8 mouse cellular contexts compared by ENCODE assay signal in genomic region chr2:151930389-151931074, GRCm38 (mm10). TPM values are rescaled to one million over a fixed set of nuclear protein-coding genes. Genes with fewer than 3 reads are reported as not detected.
DNase-seq lines count a peak whose midpoint lies in the region; ATAC-seq and TF ChIP-seq lines count a peak whose summit lies in the region.

No protein-coding gene starts in this region.

- peaks cover 5% of the 10 kb centered on the region; the same call in 1 of the 2 replicates for H3K4me1 ChIP-seq in E14TG2a.4 (replicated peaks; ENCODE audit: low read depth, low read length)
- no peaks in the 10 kb centered on the region for H3K4me1 ChIP-seq in bone marrow, adult 2 months (ENCODE audit: control insufficient read depth, insufficient read depth, low read length)
- H3K4me1 ChIP-seq in embryonic facial prominence, embryonic 14.5 days (ENCODE audit: control insufficient read depth, insufficient read depth, low read length), result no peaks in the 10 kb centered on the region
- H3K4me1 ChIP-seq in lung, embryonic 14.5 days (ENCODE audit: insufficient read depth), result no peaks in the 10 kb centered on the region

- H3K36me3 ChIP-seq in E14TG2a.4 (ENCODE audit: insufficient read depth, low read length), result no peaks in the 10 kb centered on the region
- no peaks in the 10 kb centered on the region for H3K36me3 ChIP-seq in embryonic facial prominence, embryonic 14.5 days (ENCODE audit: control insufficient read depth, insufficient read depth, low read length)
- H3K36me3 ChIP-seq in lung, embryonic 14.5 days (ENCODE audit: insufficient read depth), result no peaks in the 10 kb centered on the region

- H3K27ac ChIP-seq in bone marrow, adult 2 months (ENCODE audit: control insufficient read depth, insufficient read depth, low read depth, low read length, poor library complexity), result no peak overlapping the region
- H3K27ac ChIP-seq in embryonic facial prominence, embryonic 14.5 days (replicated peaks; ENCODE audit: low read depth, low read length), result no peak overlapping the region
- H3K27ac ChIP-seq in lung, embryonic 14.5 days (ENCODE audit: low read depth), result no peak overlapping the region

- no peak for TF ChIP-seq POLR2A in bone marrow, adult 2 months (IDR thresholded peaks at IDR 0.05; ENCODE audit: borderline replicate concordance, control insufficient read depth, low read depth, low read length)

- no peak overlapping the region for H3K4me3 ChIP-seq in E14TG2a.4 (replicated peaks; ENCODE audit: low read length)
- no peak overlapping the region for H3K4me3 ChIP-seq in bone marrow, adult 2 months (replicated peaks; ENCODE audit: control insufficient read depth, low read depth, low read length)
- H3K4me3 ChIP-seq in embryonic facial prominence, embryonic 14.5 days (ENCODE audit: low read depth, low read length), result no peak overlapping the region
- H3K4me3 ChIP-seq in lung, embryonic 14.5 days (ENCODE audit: low read depth, low read length), result no peak overlapping the region

- no peak overlapping the region for H3K9ac ChIP-seq in embryonic facial prominence, embryonic 14.5 days (ENCODE audit: low read depth, low read length)
- H3K9ac ChIP-seq in lung, embryonic 14.5 days, result no peak overlapping the region

- peak; percentile 96 for TF ChIP-seq CTCF in E14TG2a.4 (conservative IDR thresholded peaks at IDR 0.05; ENCODE audit: low read length)
- peak; percentile 88 for TF ChIP-seq CTCF in bone marrow, adult 2 months (IDR thresholded peaks at IDR 0.05; ENCODE audit: control insufficient read depth, insufficient read depth, low read length)
- peak; percentile 92 for TF ChIP-seq CTCF in lung, embryonic 14.5 days (IDR thresholded peaks at IDR 0.05; ENCODE audit: low read depth)

- intact Hi-C loops in heart, postnatal 14 days (cut with DNase I), result loop anchor here (2.0 kb wide), 1 partner anchor 54 kb away; no protein-coding TSS in a partner anchor

- 30% methylated on average over 7 of the region's 7 CpGs for WGBS in bone marrow, adult 2 months
- WGBS in embryonic facial prominence, embryonic 14.5 days, result 31% methylated on average over 7 of the region's 7 CpGs
- 28% methylated on average over 7 of the region's 7 CpGs for WGBS in lung, embryonic 14.5 days

- DNase-seq in embryonic facial prominence, embryonic 14.5 days (ENCODE audit: low spot score), result peak; percentile 60
- peak; percentile 82 to 93 for DNase-seq in heart, postnatal 14 days
- peak; percentile 93 to 94 for DNase-seq in kidney, postnatal 4 days
- DNase-seq in lung, embryonic 14.5 days, result peak; percentile 87
- DNase-seq in ovary, adult 18-20 months (ENCODE audit: low spot score), result peak; percentile 42
- peak; percentile 83 for DNase-seq in thymus, postnatal 0 days (ENCODE audit: low spot score)

- H3K27me3 ChIP-seq in E14TG2a.4 (ENCODE audit: insufficient read depth, low read length), result peaks cover 10% of the 10 kb centered on the region
- no peaks in the 10 kb centered on the region for H3K27me3 ChIP-seq in embryonic facial prominence, embryonic 14.5 days (replicated peaks; ENCODE audit: control insufficient read depth, insufficient read depth, low read length)
- H3K27me3 ChIP-seq in lung, embryonic 14.5 days (ENCODE audit: insufficient read depth, low read length), result no peaks in the 10 kb centered on the region

- no peaks in the 10 kb centered on the region for H3K9me3 ChIP-seq in E14TG2a.4 (ENCODE audit: low read length)
- H3K9me3 ChIP-seq in embryonic facial prominence, embryonic 14.5 days (ENCODE audit: control insufficient read depth, low read length), result no peaks in the 10 kb centered on the region
- H3K9me3 ChIP-seq in lung, embryonic 14.5 days (ENCODE audit: low read depth, low read length), result no peaks in the 10 kb centered on the region

- ATAC-seq in embryonic facial prominence, embryonic 14.5 days (ENCODE audit: low read depth), result peak; percentile 26; the same call in 1 of the 2 replicates
- ATAC-seq in lung, embryonic 14.5 days (ENCODE audit: insufficient read depth), result peak; percentile 77; the same call in 1 of the 2 replicates

- no peak overlapping the region for H3K4me2 ChIP-seq in embryonic facial prominence, embryonic 14.5 days (ENCODE audit: low read depth, low read length)
- no peak overlapping the region for H3K4me2 ChIP-seq in lung, embryonic 14.5 days

RNA-seq across cellular contexts. Expression of gene Angpt4, which starts 19.5 kb away (rescaled TPM):
- 1.5 and 2.1 TPM in 2 replicates for polyA plus RNA-seq in bone marrow, adult 2 months (2011; ENCODE audit: insufficient read depth, insufficient read length, low replicate concordance, missing spikeins)
- 0.64 and 1.1 TPM in 2 replicates for polyA plus RNA-seq in embryonic facial prominence, embryonic 14.5 days (2014; fragmentation: Nextera tagmentation; extraction: Ambion mirVana)
- total RNA-seq in heart, postnatal 14 days (2021), result under 1 TPM in 1 of 2 experiments, not detected in 1; 0.10 TPM
- 0.23 and 0.32 TPM in 2 replicates for polyA plus RNA-seq in lung, embryonic 14.5 days (2014; fragmentation: Nextera tagmentation; extraction: Ambion mirVana)
- 1.5 and 1.9 TPM in 2 replicates for polyA plus RNA-seq in thymus, postnatal 0 days (2015; fragmentation: Nextera tagmentation; extraction: Ambion mirVana)

RNA-seq across cellular contexts. Expression of gene Fam110a, which starts 49.5 kb away (rescaled TPM):
- polyA plus RNA-seq in bone marrow, adult 2 months (2011; ENCODE audit: insufficient read depth, insufficient read length, low replicate concordance, missing spikeins), result 3.0 and 13.0 TPM in 2 replicates
- polyA plus RNA-seq in embryonic facial prominence, embryonic 14.5 days (2014; fragmentation: Nextera tagmentation; extraction: Ambion mirVana), result 18.8 and 21.2 TPM in 2 replicates
- 1 to 10 TPM; 5.2 to 5.6 TPM for total RNA-seq in heart, postnatal 14 days (2021)
- 29.3 and 29.4 TPM in 2 replicates for polyA plus RNA-seq in lung, embryonic 14.5 days (2014; fragmentation: Nextera tagmentation; extraction: Ambion mirVana)
- polyA plus RNA-seq in thymus, postnatal 0 days (2015; fragmentation: Nextera tagmentation; extraction: Ambion mirVana), result 30.3 and 31.0 TPM in 2 replicates

Comparison
In these comparisons a context has a peak if more than half of its experiments do, and no peak if none do; other contexts are left out.
1. DNase-seq: peak in every context shown above with its lines; median percentile 94 in kidney, postnatal 4 days; 88 in heart, postnatal 14 days; 87 in lung, embryonic 14.5 days; 83 in thymus, postnatal 0 days; 60 in embryonic facial prominence, embryonic 14.5 days; 42 in ovary, adult 18-20 months.